Mouse (Mus musculus): Measurements from ENCODE around the gene Aak1. TPM values are rescaled to one million over a fixed set of nuclear protein-coding genes. Genes with fewer than 3 reads are reported as not detected.

Aak1 gene
- polyA plus RNA-seq, 1 experiment from 2014 or later = 18.2 TPM

DNA sequence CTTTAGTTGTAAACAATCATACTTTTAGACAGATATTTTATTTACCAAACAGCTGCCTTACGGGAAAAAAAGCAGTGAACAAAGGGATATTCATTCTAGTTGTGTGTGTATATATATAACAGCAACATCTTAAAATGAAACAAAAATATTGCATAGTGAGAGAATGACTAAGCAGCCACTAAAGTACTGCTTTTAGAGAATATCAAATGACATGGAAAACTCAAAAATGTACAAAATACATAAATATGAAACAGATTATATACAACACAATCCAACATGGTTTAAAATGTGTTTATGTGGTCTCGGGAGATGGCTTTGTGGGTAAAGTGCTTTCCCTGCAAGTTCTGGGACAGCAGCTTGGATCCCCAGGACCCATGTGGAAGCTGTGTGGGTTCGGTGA, 5.7 kb upstream of the Aak1 start:
- H3K36me3 ChIP-seq = no peaks in the 10 kb centered on the region
- H3K4me1 ChIP-seq = peaks cover 16% of the 10 kb centered on the region
- WGBS = 62% methylated on average over 3 of the region's 3 CpGs
- H3K9ac ChIP-seq = no peak overlapping the region
- H3K27me3 ChIP-seq (replicated peaks) = no peaks in the 10 kb centered on the region
- no peak overlapping the region for H3K27ac ChIP-seq (replicated peaks)
- H3K4me3 ChIP-seq = no peak overlapping the region
- ATAC-seq (ENCODE audit: extremely low read depth, insufficient number of reproducible peaks, low FRiP score, low TSS enrichment) = no peak
- H3K9me3 ChIP-seq = no peaks in the 10 kb centered on the region
- no peak overlapping the region for H3K4me2 ChIP-seq

DNA sequence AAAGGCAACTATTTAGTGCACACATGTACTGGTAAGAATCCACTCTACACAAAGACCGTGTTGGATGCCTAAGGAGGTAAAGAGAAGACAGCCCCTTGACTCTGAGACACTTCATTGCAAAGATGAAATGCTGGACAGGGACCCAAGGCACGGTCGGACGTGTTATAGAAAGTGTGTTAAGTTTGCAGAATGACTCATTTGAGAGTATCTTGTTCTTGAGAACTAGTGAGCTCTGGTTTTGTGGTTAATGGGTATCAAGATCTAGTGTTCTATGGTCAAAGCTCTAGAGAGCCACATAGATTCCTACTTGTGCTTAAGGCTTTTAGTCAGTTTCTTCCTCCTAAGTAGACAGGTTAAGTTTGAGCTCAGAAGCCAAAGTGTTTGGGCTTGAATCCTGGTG, 2.9 kb upstream of the Aak1 start:
- Histone ChIP-seq H3K36me3 (no peaks in the 10 kb centered on the region), H3K27me3 (replicated peaks) (no peaks in the 10 kb centered on the region), H3K4me2 (no peak overlapping the region), H3K4me3 (no peak overlapping the region), H3K9ac (no peak overlapping the region), H3K9me3 (no peaks in the 10 kb centered on the region), H3K27ac (replicated peaks) (no peak overlapping the region), H3K4me1 (peaks cover 29% of the 10 kb centered on the region)
- no peak for ATAC-seq (ENCODE audit: extremely low read depth, insufficient number of reproducible peaks, low FRiP score, low TSS enrichment)
- 81% methylated on average over 4 of the region's 4 CpGs for WGBS

DNA sequence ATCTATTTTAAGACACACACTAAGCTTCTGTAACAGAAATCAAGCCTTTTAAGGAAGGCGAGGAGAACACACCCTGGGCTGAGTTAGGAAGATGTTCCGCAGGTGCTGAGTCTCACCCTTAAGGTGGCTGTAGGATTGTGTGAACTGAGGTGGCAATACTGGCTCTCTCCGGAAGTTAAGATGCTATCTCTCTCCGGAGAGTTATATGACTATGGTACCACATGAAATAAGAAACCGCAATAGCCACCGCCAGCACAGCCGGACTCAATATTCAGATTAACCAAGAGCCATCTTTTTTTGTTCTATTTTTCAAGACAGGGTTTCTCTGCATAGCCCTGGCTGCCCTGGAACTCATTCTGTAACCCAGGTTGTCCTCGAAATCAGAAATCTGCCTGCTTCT, 1.5 kb upstream of the Aak1 start:
- Histone ChIP-seq H3K9me3 (no peaks in the 10 kb centered on the region), H3K36me3 (no peaks in the 10 kb centered on the region), H3K4me2 (peak overlapping the region; percentile 84), H3K4me3 (peak overlapping the region; percentile 72), H3K9ac (peak overlapping the region; percentile 95), H3K4me1 (peaks cover 41% of the 10 kb centered on the region), H3K27me3 (replicated peaks) (no peaks in the 10 kb centered on the region), H3K27ac (replicated peaks) (no peak overlapping the region)
- 89% methylated on average over 8 of the region's 8 CpGs for WGBS
- ATAC-seq (ENCODE audit: extremely low read depth, insufficient number of reproducible peaks, low FRiP score, low TSS enrichment) = no peak

DNA sequence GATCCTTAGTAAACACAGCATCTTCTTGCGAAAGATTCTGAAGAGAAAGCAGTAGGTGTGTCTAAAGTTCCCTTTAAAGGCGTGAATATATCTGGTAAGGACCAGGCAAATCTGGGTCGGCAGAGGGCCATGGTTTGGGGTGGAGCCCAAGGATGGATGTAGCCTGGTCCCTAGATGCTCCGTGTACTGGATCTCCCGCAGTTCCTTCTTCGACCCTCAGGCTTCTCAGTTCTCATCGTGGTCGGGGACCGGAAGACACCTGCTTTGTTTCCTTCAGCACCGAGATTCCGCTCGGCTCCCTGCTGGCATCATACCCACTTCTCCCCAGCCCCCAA, 770 bp upstream of the Aak1 start:
- Histone ChIP-seq H3K36me3 (no peaks in the 10 kb centered on the region), H3K4me1 (peaks cover 44% of the 10 kb centered on the region), H3K27ac (replicated peaks) (peak overlapping the region; percentile 99), H3K9ac (peak overlapping the region; percentile 95), H3K27me3 (replicated peaks) (no peaks in the 10 kb centered on the region), H3K4me2 (peak overlapping the region; percentile 84), H3K9me3 (no peaks in the 10 kb centered on the region), H3K4me3 (peak overlapping the region; percentile 72)
- WGBS = 2% methylated on average over 12 of the region's 12 CpGs
- ATAC-seq (ENCODE audit: extremely low read depth, insufficient number of reproducible peaks, low FRiP score, low TSS enrichment) = no peak

DNA sequence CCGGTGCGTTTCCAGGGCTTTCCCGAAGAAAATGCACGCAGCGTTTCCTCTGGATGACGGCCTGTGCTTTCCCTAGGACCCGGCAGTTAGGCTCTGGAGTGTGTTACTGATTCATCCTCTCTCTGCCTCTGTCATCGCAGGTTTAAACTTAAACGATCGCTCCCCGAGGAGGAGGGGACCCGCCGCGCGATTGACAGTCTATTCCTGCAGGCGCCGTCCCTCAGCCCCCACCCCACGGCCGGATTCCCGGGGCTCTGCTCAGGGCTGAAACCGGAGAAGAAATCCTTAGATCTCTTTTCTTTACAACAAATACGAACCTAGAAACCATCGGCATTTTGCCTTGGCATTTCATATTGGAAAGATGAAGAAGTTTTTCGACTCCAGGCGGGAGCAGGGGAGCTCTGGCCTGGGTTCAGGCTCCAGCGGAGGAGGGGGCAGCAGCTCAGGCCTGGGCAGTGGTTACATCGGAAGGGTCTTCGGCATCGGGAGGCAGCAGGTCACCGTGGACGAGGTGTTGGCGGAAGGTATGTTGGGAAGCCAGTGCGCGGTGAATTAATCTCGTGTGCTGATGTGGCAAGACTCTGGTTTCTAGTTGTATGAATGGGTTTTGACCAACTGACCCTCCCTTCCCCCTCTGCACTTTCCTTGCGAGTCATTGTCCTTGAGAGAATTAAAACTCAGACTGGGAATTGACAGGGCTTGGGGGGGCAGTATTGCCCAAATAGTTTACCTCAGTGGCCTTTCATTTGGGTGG, 552 bp downstream of the Aak1 start:
- H3K36me3 ChIP-seq = no peaks in the 10 kb centered on the region; the same call in 1 of the 2 replicates
- H3K4me1 ChIP-seq = peaks cover 57% of the 10 kb centered on the region
- no peaks in the 10 kb centered on the region for H3K9me3 ChIP-seq
- H3K9ac ChIP-seq = peak overlapping the region; percentile 95
- peak overlapping the region; percentile 84 for H3K4me2 ChIP-seq
- WGBS = under 1% methylated on average over 36 of the region's 36 CpGs
- peak; percentile 37; the same call in 1 of the 2 replicates for ATAC-seq (ENCODE audit: extremely low read depth, insufficient number of reproducible peaks, low FRiP score, low TSS enrichment)
- H3K4me3 ChIP-seq = peak overlapping the region; percentile 72
- peak overlapping the region; percentile 99 for H3K27ac ChIP-seq (replicated peaks)
- no peaks in the 10 kb centered on the region for H3K27me3 ChIP-seq (replicated peaks)

DNA sequence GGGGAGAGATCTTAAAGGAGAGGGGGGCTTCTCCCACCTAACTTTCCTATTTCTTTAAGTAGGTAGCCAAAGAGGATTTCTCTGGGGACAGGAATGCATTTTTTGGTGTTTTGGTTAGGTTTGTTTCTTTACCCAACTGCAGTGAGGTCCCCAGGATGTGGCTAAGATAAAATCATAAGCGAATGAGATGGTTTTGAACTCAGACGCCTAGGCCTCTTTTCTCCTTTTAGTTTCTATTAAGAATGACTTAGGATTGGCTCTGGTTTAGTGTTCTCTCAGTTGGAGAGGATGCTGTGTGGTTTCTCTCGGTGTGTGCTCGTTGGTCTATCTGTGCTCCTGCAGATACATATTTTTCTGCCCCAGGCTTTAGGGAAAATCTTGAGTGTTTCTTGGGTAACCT, 1.3 kb downstream of the Aak1 start:
- WGBS = 6% methylated on average over 4 of the region's 4 CpGs
- Histone ChIP-seq H3K4me1 (peaks cover 64% of the 10 kb centered on the region), H3K27me3 (replicated peaks) (no peaks in the 10 kb centered on the region), H3K9me3 (no peaks in the 10 kb centered on the region), H3K9ac (peak overlapping the region; percentile 95), H3K4me2 (peak overlapping the region; percentile 84), H3K27ac (replicated peaks) (peak overlapping the region; percentile 99), H3K4me3 (peak overlapping the region; percentile 72), H3K36me3 (peaks cover 4% of the 10 kb centered on the region; the same call in 1 of the 2 replicates)
- no peak for ATAC-seq (ENCODE audit: extremely low read depth, insufficient number of reproducible peaks, low FRiP score, low TSS enrichment)

DNA sequence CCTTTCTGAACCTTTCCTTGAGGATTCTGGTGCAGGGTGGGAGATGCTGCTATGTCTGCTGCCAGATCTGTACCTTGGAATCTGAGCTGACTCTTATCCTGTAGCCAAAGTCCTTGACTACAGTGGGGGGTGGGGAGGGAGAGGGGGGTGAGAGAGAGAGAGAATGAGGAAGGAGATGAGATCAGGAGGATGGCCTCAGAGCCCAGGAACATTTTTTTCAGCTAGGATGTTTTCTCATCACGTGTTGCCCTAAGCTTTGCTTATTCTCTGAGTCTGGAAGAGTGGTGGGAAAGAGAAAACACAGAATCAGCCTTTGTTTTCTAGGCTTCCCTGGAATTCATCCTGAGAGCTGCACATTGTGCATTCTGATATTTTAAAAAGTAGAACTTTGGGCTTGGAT, 2.2 kb downstream of the Aak1 start:
- Histone ChIP-seq H3K9me3 (no peaks in the 10 kb centered on the region), H3K4me3 (peak overlapping the region; percentile 72), H3K9ac (peak overlapping the region; percentile 95), H3K36me3 (peaks cover 9% of the 10 kb centered on the region; the same call in 1 of the 2 replicates), H3K4me1 (peaks cover 65% of the 10 kb centered on the region), H3K27me3 (replicated peaks) (no peaks in the 10 kb centered on the region), H3K4me2 (peak overlapping the region; percentile 84), H3K27ac (replicated peaks) (peak overlapping the region; percentile 99)
- 11% methylated on average over 1 of the region's 1 CpGs for WGBS
- no peak for ATAC-seq (ENCODE audit: extremely low read depth, insufficient number of reproducible peaks, low FRiP score, low TSS enrichment)

DNA sequence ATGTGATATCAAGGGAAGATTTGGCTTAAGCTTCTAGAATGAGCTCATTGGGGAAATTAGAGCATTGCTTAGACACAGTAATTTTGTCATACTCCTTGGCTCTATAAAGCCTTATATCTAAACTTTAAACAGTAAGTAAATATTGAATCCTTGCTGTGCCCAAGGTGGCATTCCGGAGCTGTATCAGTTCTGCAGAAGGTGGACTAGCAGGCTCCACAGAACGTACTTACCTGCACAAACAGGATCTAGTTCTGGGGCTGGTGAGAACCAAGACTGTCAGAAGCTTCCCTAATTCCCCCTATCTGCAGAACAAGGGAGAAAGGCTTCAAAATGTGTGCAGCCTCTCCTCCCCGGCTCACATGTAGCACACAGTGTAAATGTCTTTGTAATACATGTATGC, 4.6 kb downstream of the Aak1 start:
- ATAC-seq (ENCODE audit: extremely low read depth, insufficient number of reproducible peaks, low FRiP score, low TSS enrichment) = no peak

DNA sequence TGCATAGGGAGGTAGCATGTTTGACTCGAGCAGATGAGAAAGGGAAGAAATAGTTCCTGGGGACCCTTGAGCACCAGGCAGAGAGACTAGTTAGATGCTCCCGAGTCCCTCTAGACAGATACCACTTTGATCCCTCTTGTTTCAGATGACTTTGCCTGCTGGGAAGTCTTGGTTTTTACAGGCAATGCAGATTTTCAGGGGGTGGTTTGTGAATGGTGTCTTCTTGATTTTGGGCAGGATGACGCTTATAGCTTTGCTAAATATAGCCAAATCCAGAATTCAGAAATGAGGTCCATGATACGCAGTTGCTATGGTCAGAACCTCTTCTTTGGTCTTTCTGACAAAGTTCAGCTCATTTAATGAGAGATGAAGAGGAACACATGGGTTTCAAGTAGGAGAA, 5.6 kb downstream of the Aak1 start:
- Histone ChIP-seq H3K27ac (replicated peaks) (no peak overlapping the region), H3K36me3 (peaks cover 29% of the 10 kb centered on the region), H3K27me3 (replicated peaks) (no peaks in the 10 kb centered on the region), H3K4me2 (no peak overlapping the region), H3K9ac (no peak overlapping the region), H3K9me3 (no peaks in the 10 kb centered on the region), H3K4me1 (peaks cover 73% of the 10 kb centered on the region), H3K4me3 (no peak overlapping the region)
- WGBS = 78% methylated on average over 4 of the region's 4 CpGs
- no peak for ATAC-seq (ENCODE audit: extremely low read depth, insufficient number of reproducible peaks, low FRiP score, low TSS enrichment)

More for the DNA sequence above, 4.6 kb downstream of the Aak1 start:
- Histone ChIP-seq H3K27me3 (replicated peaks) (no peaks in the 10 kb centered on the region), H3K36me3 (peaks cover 19% of the 10 kb centered on the region), H3K27ac (replicated peaks) (no peak overlapping the region), H3K9me3 (no peaks in the 10 kb centered on the region), H3K9ac (peak overlapping the region; percentile 55; the same call in 1 of the 2 replicates), H3K4me3 (no peak overlapping the region), H3K4me1 (peaks cover 72% of the 10 kb centered on the region), H3K4me2 (no peak overlapping the region)
- WGBS = 83% methylated on average over 3 of the region's 3 CpGs

DNA sequence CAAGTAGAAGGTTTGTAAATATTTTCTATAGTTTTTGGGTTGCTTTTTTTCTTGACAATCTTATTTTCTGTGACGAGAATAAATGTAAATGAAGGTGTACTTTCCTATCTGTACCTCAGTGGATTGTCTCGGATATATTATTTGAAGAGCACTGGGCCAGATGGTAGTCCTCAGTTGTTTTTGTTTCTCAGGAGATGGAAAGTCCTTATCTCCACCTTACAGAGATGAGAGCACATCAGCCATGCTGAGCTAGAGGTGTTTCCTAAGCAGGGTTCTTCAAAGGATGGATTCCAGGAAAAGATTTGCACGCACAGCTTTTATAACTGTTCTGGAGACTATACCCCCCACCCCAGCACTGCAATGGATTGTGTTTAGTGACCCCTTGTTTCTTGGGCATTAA, 9.3 kb downstream of the Aak1 start:
- Histone ChIP-seq H3K9me3 (no peaks in the 10 kb centered on the region), H3K9ac (no peak overlapping the region), H3K27me3 (replicated peaks) (no peaks in the 10 kb centered on the region), H3K4me2 (no peak overlapping the region), H3K27ac (replicated peaks) (no peak overlapping the region), H3K4me1 (peaks cover 41% of the 10 kb centered on the region), H3K4me3 (no peak overlapping the region), H3K36me3 (peaks cover 60% of the 10 kb centered on the region)
- ATAC-seq (ENCODE audit: extremely low read depth, insufficient number of reproducible peaks, low FRiP score, low TSS enrichment) = no peak
- WGBS = 65% methylated on average over 3 of the region's 3 CpGs

DNA sequence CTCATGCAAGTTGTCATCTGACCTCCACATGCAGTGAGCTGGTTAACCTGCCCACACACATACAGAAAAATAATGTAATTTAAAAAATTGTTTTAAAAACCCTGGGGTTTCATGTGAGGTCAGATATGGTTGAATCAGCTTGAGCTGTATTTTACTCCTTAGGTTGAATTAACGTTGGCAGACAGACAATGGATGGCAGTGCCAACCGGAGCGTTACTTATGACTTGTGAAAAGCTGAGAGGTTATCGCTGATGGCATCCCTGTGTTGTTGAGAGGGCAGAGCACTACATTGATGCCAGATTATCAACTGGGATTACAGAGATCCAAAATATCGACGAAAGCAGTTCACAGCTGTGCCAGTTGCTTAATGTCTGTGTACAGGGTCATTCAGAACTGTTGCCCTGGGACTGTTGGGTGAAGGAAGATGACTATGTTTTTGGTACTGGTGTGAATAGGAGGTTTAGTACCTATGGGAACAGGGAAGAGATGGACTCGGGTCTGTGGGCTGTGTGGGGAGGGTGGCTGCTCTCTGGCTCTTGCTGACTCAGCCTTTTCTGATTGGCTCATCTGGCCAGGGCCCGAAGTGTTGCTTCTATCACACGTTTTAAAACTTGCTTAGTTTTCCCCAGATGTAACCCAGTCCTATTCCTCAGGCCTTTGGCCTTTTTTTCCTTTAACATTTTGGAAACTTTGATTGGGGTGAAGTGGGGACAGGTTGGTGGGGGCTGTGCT, 11.6 kb downstream of the Aak1 start:
- Histone ChIP-seq H3K4me1 (peaks cover 29% of the 10 kb centered on the region), H3K27ac (replicated peaks) (no peak overlapping the region), H3K4me3 (no peak overlapping the region), H3K4me2 (no peak overlapping the region), H3K9ac (no peak overlapping the region), H3K27me3 (replicated peaks) (no peaks in the 10 kb centered on the region), H3K9me3 (no peaks in the 10 kb centered on the region), H3K36me3 (peaks cover 61% of the 10 kb centered on the region)
- WGBS = 78% methylated on average over 9 of the region's 9 CpGs
- no peak for ATAC-seq (ENCODE audit: extremely low read depth, insufficient number of reproducible peaks, low FRiP score, low TSS enrichment)

Data from heart, embryonic 13.5 days (tissue).